Mouse (Mus musculus) intestine, postnatal 0 days (tissue): ENCODE measurements at regions not wholly inside any gene's neighbourhood (a gene's known extent, or its start where the extent isn't known, plus 50 kb on each side); places are given as distances from the start of the nearest gene placed in this dataset.

ENCODE experiments used
- ATAC-seq: fragments of 200-750 bp; cut with Nextera tagmentation; 2 replicates; pipeline ENCODE4 v1.8.0; 2017; ENCODE audit warnings: mild to moderate bottlenecking, moderate TSS enrichment, moderate library complexity
- H3K27ac ChIP-seq: fragments of 300-500 bp; sonication (generic); 2 replicates; pipeline ENCODE4 v1.5.1; 2014; ENCODE audit warnings: mild to moderate bottlenecking, low read depth, low read length, moderate library complexity
- H3K27me3 ChIP-seq: fragments of 300-500 bp; sonication (generic); replicated peaks from 2 replicates; pipeline ENCODE4 v1.6.1; 2014; ENCODE audit warnings: low read length, mixed read lengths; ENCODE audit not compliant: control insufficient read depth, insufficient read depth
- H3K36me3 ChIP-seq: fragments of 300-500 bp; sonication (generic); 2 replicates; pipeline ENCODE4 v1.6.1; 2014; ENCODE audit warnings: mild to moderate bottlenecking, moderate library complexity; ENCODE audit not compliant: control insufficient read depth, insufficient read depth
- H3K4me1 ChIP-seq: fragments of 300-500 bp; sonication (generic); replicated peaks from 2 replicates; pipeline ENCODE4 v1.6.1; 2014; ENCODE audit warnings: antibody characterized with exemption, low read length, mixed read lengths; ENCODE audit not compliant: control insufficient read depth, insufficient read depth
- H3K4me2 ChIP-seq: fragments of 300-500 bp; sonication (generic); replicated peaks from 2 replicates; pipeline ENCODE4 v1.6.1; 2014; ENCODE audit warnings: low read depth, mild to moderate bottlenecking, moderate library complexity
- H3K4me3 ChIP-seq: fragments of 300-500 bp; sonication (generic); 2 replicates; pipeline ENCODE4 v1.5.1; 2014; ENCODE audit warnings: low read depth, low read length
- H3K9ac ChIP-seq: fragments of 300-500 bp; sonication (generic); 2 replicates; pipeline ENCODE4 v1.6.1; 2014; ENCODE audit warnings: mild to moderate bottlenecking, low read depth, low read length
- H3K9me3 ChIP-seq: fragments of 300-500 bp; sonication (generic); 2 replicates; pipeline ENCODE4 v1.6.1; 2016; ENCODE audit warnings: mixed run types; ENCODE audit not compliant: control insufficient read depth
- CTCF ChIP-seq: sonication (generic); IDR thresholded peaks from 2 replicates; pipeline ENCODE4 v1.5.1; 2016; ENCODE audit warnings: low read depth, mild to moderate bottlenecking, control low read depth, antibody characterized with exemption, moderate library complexity
- WGBS: fragments of 180-500 bp; shearing (Covaris S2); extraction: QIAGEN DNeasy Blood & Tissue Kit; methylation state at CpG from one replicate; pipeline ENCODE4 v1.1.7; 2014; 5-methylcytosine and 5-hydroxymethylcytosine counted together

- Histone ChIP-seq H3K4me3 (no peak overlapping the region), H3K27ac (no peak overlapping the region), H3K9me3 (no peaks in the 10 kb centered on the region), H3K27me3 (no peaks in the 10 kb centered on the region), H3K9ac (no peak overlapping the region), H3K4me1 (no peaks in the 10 kb centered on the region), H3K4me2 (no peak overlapping the region), H3K36me3 (no peaks in the 10 kb centered on the region)
- ATAC-seq, result no peak
- TF ChIP-seq CTCF, result no peak
- WGBS, result 90% methylated on average over 5 of the region's 5 CpGs
Observed at GRCm38 (mm10) chr8:30227354-30227753, 2779.9 kb downstream of the Poteg start.

DNA sequence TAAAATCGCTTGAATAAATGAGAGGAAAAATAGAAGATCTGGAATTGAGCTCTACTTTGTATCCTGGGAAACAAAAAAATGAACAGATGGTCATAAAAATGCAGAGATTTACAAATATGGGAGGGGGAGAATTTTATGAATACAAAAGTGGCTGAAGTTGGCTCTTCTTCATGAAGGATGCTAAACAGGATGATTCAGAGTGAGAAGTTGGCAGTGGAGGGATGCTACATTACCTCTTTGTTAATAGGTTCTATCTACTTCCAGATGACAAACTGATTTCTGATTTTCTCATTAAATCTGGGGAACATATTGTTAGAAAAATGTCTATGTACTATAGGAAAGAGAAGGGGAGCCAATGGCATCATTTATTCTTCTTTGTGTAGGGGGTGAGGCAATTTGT, 2785.8 kb downstream of the Poteg start:
- ATAC-seq, result no peak
- Histone ChIP-seq H3K36me3 (no peaks in the 10 kb centered on the region), H3K9ac (no peak overlapping the region), H3K9me3 (no peaks in the 10 kb centered on the region), H3K4me3 (no peak overlapping the region), H3K4me2 (no peak overlapping the region), H3K27ac (no peak overlapping the region), H3K27me3 (no peaks in the 10 kb centered on the region), H3K4me1 (no peaks in the 10 kb centered on the region)
- no peak for TF ChIP-seq CTCF
- WGBS, result 76% methylated on average over 1 of the region's 1 CpGs

DNA sequence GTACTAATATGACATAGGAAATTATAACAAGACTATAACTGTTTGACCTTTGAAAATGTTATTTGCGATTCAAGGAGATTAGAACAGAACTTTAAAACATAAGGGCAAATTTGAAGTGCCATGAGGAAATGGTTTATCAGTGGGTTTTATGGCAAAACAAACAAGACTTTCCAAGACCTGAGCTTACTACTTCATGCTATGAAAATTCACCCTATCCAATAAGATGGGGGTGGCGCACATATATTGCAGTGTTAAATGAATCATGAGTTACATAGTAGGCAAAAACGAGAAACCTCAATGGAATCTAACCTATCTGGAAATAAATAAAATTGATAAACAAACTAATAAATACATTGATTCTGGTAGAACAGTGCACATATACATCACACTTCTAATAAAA, 2804.3 kb downstream of the Poteg start:
- H3K36me3 ChIP-seq, result no peaks in the 10 kb centered on the region
- no peak for TF ChIP-seq CTCF
- no peaks in the 10 kb centered on the region for H3K4me1 ChIP-seq
- no peak overlapping the region for H3K4me2 ChIP-seq
- no peaks in the 10 kb centered on the region for H3K9me3 ChIP-seq
- H3K4me3 ChIP-seq, result no peak overlapping the region
- 40% methylated on average over 3 of the region's 3 CpGs for WGBS
- H3K9ac ChIP-seq, result no peak overlapping the region
- ATAC-seq, result no peak
- H3K27me3 ChIP-seq, result no peaks in the 10 kb centered on the region
- no peak overlapping the region for H3K27ac ChIP-seq

DNA sequence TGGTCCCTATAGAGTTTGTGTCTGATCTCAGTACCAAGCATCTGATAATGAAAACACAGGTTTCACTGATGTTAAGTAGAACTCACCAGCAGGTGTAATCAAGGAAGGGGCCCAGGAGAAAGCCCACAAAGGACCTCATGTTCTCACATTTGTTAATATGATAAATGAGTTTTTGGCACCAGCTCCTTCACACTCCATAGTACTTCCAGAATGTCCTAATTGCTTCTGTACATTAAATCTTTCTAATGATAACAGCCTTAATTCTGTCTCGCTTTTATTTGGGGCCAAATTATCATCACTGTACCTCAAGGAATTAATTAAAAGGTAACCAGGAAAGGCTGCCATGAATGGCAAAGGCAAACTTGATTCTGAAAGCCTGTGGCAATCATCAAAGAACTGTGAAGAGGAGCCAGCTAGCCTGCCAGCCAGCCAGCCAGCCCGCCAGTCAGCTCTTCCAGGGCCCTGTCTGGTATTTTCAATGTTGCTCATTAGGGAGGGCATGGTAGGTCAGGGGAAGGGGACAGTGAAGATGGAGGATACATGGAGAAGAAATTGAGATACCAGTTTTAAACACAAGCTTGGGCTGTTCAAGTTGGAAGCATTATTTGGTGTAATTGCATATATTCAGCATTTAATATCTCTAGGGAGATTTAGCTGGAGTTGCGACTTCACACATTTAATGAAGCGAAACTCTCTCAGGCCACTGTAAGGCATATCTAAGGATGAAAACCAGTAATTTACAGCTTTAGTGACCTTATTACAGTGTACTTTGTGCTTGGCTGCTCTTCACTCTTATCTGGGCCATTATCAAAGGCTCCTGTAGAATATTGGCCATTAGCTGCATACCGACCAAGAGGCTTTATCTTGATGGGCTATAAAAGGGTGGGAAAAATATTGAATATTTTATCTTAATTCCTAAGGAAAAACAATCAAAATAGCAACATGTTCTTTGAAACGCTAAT, 2822.8 kb downstream of the Poteg start:
- H3K9me3 ChIP-seq, result no peaks in the 10 kb centered on the region
- TF ChIP-seq CTCF, result no peak
- H3K4me2 ChIP-seq, result no peak overlapping the region
- no peak overlapping the region for H3K27ac ChIP-seq
- no peak overlapping the region for H3K9ac ChIP-seq
- H3K4me3 ChIP-seq, result no peak overlapping the region
- H3K4me1 ChIP-seq, result no peaks in the 10 kb centered on the region
- H3K27me3 ChIP-seq, result no peaks in the 10 kb centered on the region
- 65% methylated on average over 6 of the region's 6 CpGs for WGBS
- ATAC-seq, result no peak
- no peaks in the 10 kb centered on the region for H3K36me3 ChIP-seq

DNA sequence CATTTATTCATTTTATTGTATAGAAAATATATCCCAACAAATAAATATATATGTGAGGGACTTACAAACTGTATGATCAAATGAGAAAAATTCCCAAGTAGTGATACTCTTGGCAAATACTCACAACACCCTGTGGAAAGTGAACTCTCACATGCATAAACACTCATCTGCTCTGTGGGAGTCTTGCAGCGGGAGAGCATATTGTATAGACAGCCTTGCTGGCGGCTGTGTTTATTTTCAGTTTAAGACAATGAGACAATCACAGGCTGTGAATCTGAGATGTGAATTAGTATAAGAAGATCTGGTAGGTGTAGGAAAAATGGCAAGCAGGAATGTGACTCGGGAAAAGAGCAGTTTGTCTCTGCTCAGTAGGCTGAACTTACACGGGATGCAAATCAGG, 2841.7 kb downstream of the Poteg start:
- Histone ChIP-seq H3K4me1 (no peaks in the 10 kb centered on the region), H3K27ac (no peak overlapping the region), H3K4me3 (no peak overlapping the region), H3K9ac (no peak overlapping the region), H3K4me2 (no peak overlapping the region), H3K36me3 (no peaks in the 10 kb centered on the region), H3K9me3 (no peaks in the 10 kb centered on the region), H3K27me3 (no peaks in the 10 kb centered on the region)
- WGBS, result 60% methylated on average over 4 of the region's 4 CpGs
- no peak for TF ChIP-seq CTCF
- no peak for ATAC-seq

DNA sequence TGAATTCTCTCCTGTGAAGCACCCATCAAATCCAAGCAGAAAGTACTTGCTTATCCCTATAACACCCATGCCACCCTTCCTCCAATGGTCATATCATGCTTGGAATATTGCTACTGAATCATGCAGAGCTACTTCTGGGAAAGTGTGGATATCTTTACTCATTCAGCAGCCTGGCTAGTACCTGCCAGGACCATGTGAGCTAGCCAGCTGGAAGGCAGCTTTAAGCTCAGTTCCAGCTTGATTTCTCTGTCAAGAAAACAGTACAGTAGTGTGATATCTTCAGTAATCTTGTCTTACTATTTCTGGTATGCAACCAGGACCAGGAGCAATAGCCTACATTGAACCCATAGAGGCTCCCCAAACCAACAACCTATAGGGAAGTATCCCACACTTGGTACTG, 2883.7 kb downstream of the Poteg start:
- Histone ChIP-seq H3K36me3 (no peaks in the 10 kb centered on the region), H3K4me2 (no peak overlapping the region), H3K4me3 (no peak overlapping the region), H3K27me3 (no peaks in the 10 kb centered on the region), H3K4me1 (no peaks in the 10 kb centered on the region), H3K9ac (no peak overlapping the region), H3K27ac (no peak overlapping the region), H3K9me3 (no peaks in the 10 kb centered on the region)
- ATAC-seq, result no peak
- no peak for TF ChIP-seq CTCF
